Mouse (Mus musculus): ENCODE measurements around the gene Ugt1a7c. TPM values are rescaled to one million over a fixed set of nuclear protein-coding genes. Genes with fewer than 3 reads are reported as not detected.
"Not testable (repeated sequence)": the region's sequence is repeated elsewhere in the genome, so short reads cannot be mapped to it uniquely, and the experiment has no call there.

Gene Ugt1a7c
- polyA plus RNA-seq, 1 experiment from 2014 or later: 1.2 TPM

GRCm38 (mm10) chr1:88158430-88158829 is 63.6 kb downstream of the Ugt1a7c start:
- H3K9ac ChIP-seq: no peak overlapping the region
- ATAC-seq (replicated peaks): no peak
- no peak overlapping the region for H3K27ac ChIP-seq
- no peak overlapping the region for H3K4me3 ChIP-seq
- H3K36me3 ChIP-seq (replicated peaks): no peaks in the 10 kb centered on the region
- WGBS: 82% methylated on average over 2 of the region's 2 CpGs
- H3K4me2 ChIP-seq: no peak overlapping the region
- H3K4me1 ChIP-seq: no peaks in the 10 kb centered on the region
- no peaks in the 10 kb centered on the region for H3K27me3 ChIP-seq (replicated peaks)
- no peaks in the 10 kb centered on the region for H3K9me3 ChIP-seq

- no peak within 1 kb of the TSS for H3K4me2 ChIP-seq
- no peaks in the 10 kb centered on the region for H3K4me1 ChIP-seq
- H3K36me3 ChIP-seq (replicated peaks): no peaks in the 10 kb centered on the region
- H3K27ac ChIP-seq: no peak within 1 kb of the TSS
- no peaks in the 10 kb centered on the region for H3K27me3 ChIP-seq (replicated peaks)
- no peak within 1 kb of the TSS for H3K4me3 ChIP-seq
- no peak within 1 kb of the TSS for H3K9ac ChIP-seq
- H3K9me3 ChIP-seq: no peaks in the 10 kb centered on the region
- WGBS: 82% methylated on average over 5 of the region's 5 CpGs
- ATAC-seq (replicated peaks): no peak
Measured at GRCm38 (mm10) chr1:88165711-88166110, 70.8 kb downstream of the Ugt1a7c start, which contains the start of gene Ugt1a5. TSS of gene Ugt1a5 (plus strand) at chr1:88166012.

GRCm38 (mm10) chr1:88172190-88172589 is 77.3 kb downstream of the Ugt1a7c start:
- not testable (repeated sequence) for H3K27me3 ChIP-seq (replicated peaks); H3K36me3 ChIP-seq (replicated peaks); ATAC-seq (replicated peaks); H3K4me3 ChIP-seq; H3K9ac ChIP-seq; H3K27ac ChIP-seq; H3K4me2 ChIP-seq; H3K4me1 ChIP-seq; H3K9me3 ChIP-seq
- WGBS: 85% methylated on average over 7 of the region's 7 CpGs

GRCm38 (mm10) chr1:88179657-88180056 is 84.8 kb downstream of the Ugt1a7c start:
- H3K36me3 ChIP-seq (replicated peaks): no peaks in the 10 kb centered on the region
- 96% methylated on average over 1 of the region's 1 CpGs for WGBS
- no peak overlapping the region for H3K4me3 ChIP-seq
- no peaks in the 10 kb centered on the region for H3K27me3 ChIP-seq (replicated peaks)
- H3K9me3 ChIP-seq: peaks cover 2% of the 10 kb centered on the region; the same call in 1 of the 2 replicates
- H3K4me2 ChIP-seq: no peak overlapping the region
- H3K9ac ChIP-seq: no peak overlapping the region
- no peaks in the 10 kb centered on the region for H3K4me1 ChIP-seq
- no peak for ATAC-seq (replicated peaks)
- H3K27ac ChIP-seq: no peak overlapping the region

GRCm38 (mm10) chr1:88186325-88186935 is 91.6 kb downstream of the Ugt1a7c start:
- H3K9ac ChIP-seq: no peak overlapping the region
- WGBS: 88% methylated on average over 5 of the region's 5 CpGs

GRCm38 (mm10) chr1:88192136-88192535 is 97.3 kb downstream of the Ugt1a7c start:
- no peaks in the 10 kb centered on the region for H3K9me3 ChIP-seq
- H3K4me3 ChIP-seq: no peak overlapping the region
- no peak overlapping the region for H3K27ac ChIP-seq
- no peaks in the 10 kb centered on the region for H3K4me1 ChIP-seq
- ATAC-seq (replicated peaks): no peak
- no peaks in the 10 kb centered on the region for H3K36me3 ChIP-seq (replicated peaks)
- no peak overlapping the region for H3K9ac ChIP-seq
- 73% methylated on average over 3 of the region's 3 CpGs for WGBS
- H3K27me3 ChIP-seq (replicated peaks): no peaks in the 10 kb centered on the region
- H3K4me2 ChIP-seq: no peak overlapping the region

More at GRCm38 (mm10) chr1:88186325-88186935, 91.6 kb downstream of the Ugt1a7c start:
- Histone ChIP-seq H3K4me1 (no peaks in the 10 kb centered on the region), H3K4me2 (no peak overlapping the region), H3K36me3 (replicated peaks) (no peaks in the 10 kb centered on the region), H3K27me3 (replicated peaks) (no peaks in the 10 kb centered on the region), H3K4me3 (no peak overlapping the region), H3K27ac (no peak overlapping the region), H3K9me3 (no peaks in the 10 kb centered on the region)
- no peak for ATAC-seq (replicated peaks)

- Histone ChIP-seq H3K27me3 (replicated peaks) (no peaks in the 10 kb centered on the region), H3K9ac (no peak overlapping the region), H3K9me3 (no peaks in the 10 kb centered on the region), H3K36me3 (replicated peaks) (no peaks in the 10 kb centered on the region), H3K4me3 (no peak overlapping the region), H3K27ac (no peak overlapping the region), H3K4me2 (no peak overlapping the region), H3K4me1 (no peaks in the 10 kb centered on the region)
- no peak for ATAC-seq (replicated peaks)
- 87% methylated on average over 1 of the region's 1 CpGs for WGBS
Measured at GRCm38 (mm10) chr1:88195687-88196086, 100.8 kb downstream of the Ugt1a7c start.

GRCm38 (mm10) chr1:88197443-88197842 is 102.6 kb downstream of the Ugt1a7c start:
- Histone ChIP-seq H3K9ac (no peak overlapping the region), H3K4me2 (no peak overlapping the region), H3K4me3 (no peak overlapping the region), H3K27ac (no peak overlapping the region), H3K9me3 (no peaks in the 10 kb centered on the region), H3K27me3 (replicated peaks) (no peaks in the 10 kb centered on the region), H3K4me1 (no peaks in the 10 kb centered on the region), H3K36me3 (replicated peaks) (no peaks in the 10 kb centered on the region)
- ATAC-seq (replicated peaks): no peak
- WGBS: 83% methylated on average over 3 of the region's 3 CpGs

GRCm38 (mm10) chr1:88199996-88200395 is 105.1 kb downstream of the Ugt1a7c start:
- Histone ChIP-seq H3K36me3 (replicated peaks) (no peaks in the 10 kb centered on the region), H3K9ac (no peak overlapping the region), H3K4me2 (no peak overlapping the region), H3K4me1 (peaks cover 1% of the 10 kb centered on the region), H3K27me3 (replicated peaks) (no peaks in the 10 kb centered on the region), H3K27ac (no peak overlapping the region), H3K4me3 (no peak overlapping the region), H3K9me3 (no peaks in the 10 kb centered on the region; the same call in 1 of the 2 replicates)
- 63% methylated on average over 2 of the region's 2 CpGs for WGBS
- no peak for ATAC-seq (replicated peaks)

- H3K36me3 ChIP-seq (replicated peaks): no peaks in the 10 kb centered on the region
Measured at GRCm38 (mm10) chr1:88200456-88200855, 105.6 kb downstream of the Ugt1a7c start, which contains the start of gene Ugt1a2. TSS of gene Ugt1a2 (plus strand) at chr1:88200601.

GRCm38 (mm10) chr1:88205294-88205922 is 110.5 kb downstream of the Ugt1a7c start, which contains the start of gene Dnajb3:
TSS of gene Dnajb3 (minus strand) at chr1:88205782.
- ATAC-seq (replicated peaks): peak; percentile 100
- Histone ChIP-seq H3K4me3 (peak within 1 kb of the TSS; percentile 58), H3K27me3 (replicated peaks) (no peaks in the 10 kb centered on the region), H3K36me3 (replicated peaks) (no peaks in the 10 kb centered on the region), H3K9me3 (no peaks in the 10 kb centered on the region; the same call in 1 of the 2 replicates), H3K27ac (peak within 1 kb of the TSS; percentile 58; the same call in 1 of the 2 replicates), H3K4me2 (peak within 1 kb of the TSS; percentile 89), H3K9ac (peak within 1 kb of the TSS; percentile 73), H3K4me1 (peaks cover 10% of the 10 kb centered on the region)
- WGBS: 6% methylated on average over 62 of the region's 62 CpGs

More at GRCm38 (mm10) chr1:88200456-88200855, 105.6 kb downstream of the Ugt1a7c start, which contains the start of gene Ugt1a2:
- Histone ChIP-seq H3K27ac (no peak within 1 kb of the TSS), H3K4me3 (no peak within 1 kb of the TSS), H3K27me3 (replicated peaks) (no peaks in the 10 kb centered on the region), H3K4me2 (no peak within 1 kb of the TSS), H3K9ac (no peak within 1 kb of the TSS), H3K4me1 (peaks cover 6% of the 10 kb centered on the region), H3K9me3 (no peaks in the 10 kb centered on the region; the same call in 1 of the 2 replicates)
- no peak for ATAC-seq (replicated peaks)
- 88% methylated on average over 7 of the region's 7 CpGs for WGBS

- Histone ChIP-seq H3K27me3 (replicated peaks) (no peaks in the 10 kb centered on the region), H3K4me1 (peaks cover 10% of the 10 kb centered on the region), H3K4me3 (no peak overlapping the region), H3K9me3 (peaks cover 8% of the 10 kb centered on the region), H3K27ac (no peak overlapping the region), H3K9ac (no peak overlapping the region), H3K4me2 (no peak overlapping the region), H3K36me3 (replicated peaks) (no peaks in the 10 kb centered on the region)
- WGBS: 82% methylated on average over 2 of the region's 2 CpGs
- no peak for ATAC-seq (replicated peaks)
Measured at GRCm38 (mm10) chr1:88206843-88207479, 112.1 kb downstream of the Ugt1a7c start.
